Mouse (Mus musculus): ENCODE results near the gene Ifna5. TPM values are rescaled to one million over a fixed set of nuclear protein-coding genes. Genes with fewer than 3 reads are reported as not detected.
"Not testable (repeated sequence)": the region's sequence is repeated elsewhere in the genome, so short reads cannot be mapped to it uniquely, and the experiment has no call there.

Ifna5 gene
- polyA plus RNA-seq, 1 experiment from 2014 or later = not detected

DNA sequence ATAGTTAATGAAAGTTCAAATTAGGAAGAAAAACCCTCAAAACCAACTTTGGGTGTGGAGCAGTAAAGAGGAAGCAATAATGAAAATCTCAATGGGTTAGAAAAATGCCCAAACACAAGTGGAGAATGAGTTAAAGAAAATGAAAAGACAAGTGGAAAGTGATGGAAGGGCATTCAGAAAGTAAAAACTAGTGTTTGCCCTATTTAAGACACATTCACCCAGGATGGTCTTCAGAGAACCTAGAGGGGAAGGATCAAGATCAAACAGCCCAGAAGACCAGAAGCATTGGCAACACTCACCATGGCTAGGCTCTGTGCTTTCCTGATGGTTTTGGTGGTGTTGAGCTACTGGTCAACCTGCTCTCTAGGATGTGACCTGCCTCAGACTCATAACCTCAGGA lies 8.2 kb upstream of the Ifna5 start, which contains the start of gene Ifna6:
Ifna6 (plus strand) TSS at position 301 of the 400 bp plus-strand sequence.
- not testable (repeated sequence) for ATAC-seq (ENCODE audit: low read depth); H3K4me2 ChIP-seq; H3K4me1 ChIP-seq (replicated peaks); H3K27me3 ChIP-seq; H3K4me3 ChIP-seq; H3K27ac ChIP-seq (replicated peaks); H3K9me3 ChIP-seq; H3K9ac ChIP-seq; H3K36me3 ChIP-seq

DNA sequence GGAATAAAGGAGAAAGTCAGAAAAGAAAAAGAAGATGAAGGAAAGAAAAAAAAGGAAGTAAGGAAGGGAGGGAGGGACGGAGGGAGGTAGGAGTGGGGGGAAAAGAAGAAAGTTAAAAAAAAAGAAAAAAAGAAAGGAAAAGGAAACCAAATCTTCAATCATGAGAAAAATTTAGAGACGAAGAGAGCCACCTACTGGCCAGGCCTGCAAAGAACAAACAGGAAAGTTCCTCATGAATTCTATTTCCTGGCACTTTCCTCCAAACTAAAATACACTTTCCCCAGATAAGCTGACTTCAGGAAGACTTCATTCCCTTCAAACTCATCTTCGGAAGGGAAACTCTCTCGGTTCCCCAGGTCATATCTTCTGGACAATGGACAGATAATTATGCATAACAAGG lies 4.8 kb upstream of the Ifna5 start:
- no peak overlapping the region for H3K27ac ChIP-seq (replicated peaks)
- H3K27me3 ChIP-seq = no peaks in the 10 kb centered on the region
- no peak overlapping the region for H3K9ac ChIP-seq
- no peak overlapping the region for H3K4me3 ChIP-seq
- H3K4me1 ChIP-seq (replicated peaks) = no peaks in the 10 kb centered on the region
- WGBS = 24% methylated on average over 4 of the region's 4 CpGs
- ATAC-seq (ENCODE audit: low read depth) = no peak
- H3K36me3 ChIP-seq = no peaks in the 10 kb centered on the region
- no peak overlapping the region for H3K4me2 ChIP-seq
- no peaks in the 10 kb centered on the region for H3K9me3 ChIP-seq

DNA sequence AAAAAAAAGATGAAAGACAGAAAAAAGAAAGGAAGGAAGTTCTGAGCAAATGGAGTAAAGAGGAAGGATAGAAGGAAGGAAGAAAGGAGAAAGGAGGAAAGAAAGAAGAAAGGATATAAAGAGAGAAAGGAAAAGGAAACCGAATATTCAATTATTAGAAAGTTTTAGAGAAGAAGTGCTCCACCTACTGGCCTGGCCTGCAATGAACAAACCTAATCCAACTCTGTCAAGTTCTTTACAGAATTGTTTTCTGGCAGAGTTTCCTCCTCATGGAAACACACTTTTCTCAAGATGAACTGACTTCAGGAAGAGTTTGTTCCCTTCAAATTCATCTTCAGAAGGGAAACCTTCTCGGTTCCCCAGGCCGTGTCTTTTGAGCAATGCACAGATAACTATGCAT lies 3.5 kb downstream of the Ifna5 start:
- H3K9me3 ChIP-seq = no peaks in the 10 kb centered on the region
- ATAC-seq (ENCODE audit: low read depth) = no peak
- no peak overlapping the region for H3K4me2 ChIP-seq
- no peak overlapping the region for H3K9ac ChIP-seq
- H3K4me3 ChIP-seq = no peak overlapping the region
- no peak overlapping the region for H3K27ac ChIP-seq (replicated peaks)
- no peaks in the 10 kb centered on the region for H3K4me1 ChIP-seq (replicated peaks)
- H3K36me3 ChIP-seq = no peaks in the 10 kb centered on the region
- no peaks in the 10 kb centered on the region for H3K27me3 ChIP-seq
- 35% methylated on average over 3 of the region's 3 CpGs for WGBS

DNA sequence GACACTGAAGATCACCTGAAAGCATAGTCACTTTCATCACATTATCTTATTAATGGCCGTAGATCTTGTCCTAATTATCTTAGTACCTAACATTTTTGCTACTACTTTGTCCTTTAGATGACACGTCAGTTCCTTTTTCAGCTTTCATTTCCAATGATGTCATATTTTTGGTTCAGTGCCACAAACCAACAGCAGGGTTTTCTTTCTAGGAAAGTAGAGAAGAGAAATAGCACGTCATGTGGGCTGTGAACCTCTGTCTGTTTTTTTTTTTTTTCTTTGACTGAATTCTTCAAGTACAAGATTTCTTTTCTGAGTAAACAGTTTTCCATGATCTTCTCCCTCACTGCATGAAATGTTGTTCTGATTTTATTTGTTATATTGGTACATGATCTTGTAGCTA lies 4.7 kb downstream of the Ifna5 start:
- Histone ChIP-seq H3K4me2 (no peak overlapping the region), H3K4me1 (replicated peaks) (no peaks in the 10 kb centered on the region), H3K27ac (replicated peaks) (no peak overlapping the region), H3K36me3 (no peaks in the 10 kb centered on the region), H3K4me3 (no peak overlapping the region), H3K9me3 (no peaks in the 10 kb centered on the region), H3K9ac (no peak overlapping the region), H3K27me3 (no peaks in the 10 kb centered on the region)
- 84% methylated on average over 3 of the region's 3 CpGs for WGBS
- no peak for ATAC-seq (ENCODE audit: low read depth)

DNA sequence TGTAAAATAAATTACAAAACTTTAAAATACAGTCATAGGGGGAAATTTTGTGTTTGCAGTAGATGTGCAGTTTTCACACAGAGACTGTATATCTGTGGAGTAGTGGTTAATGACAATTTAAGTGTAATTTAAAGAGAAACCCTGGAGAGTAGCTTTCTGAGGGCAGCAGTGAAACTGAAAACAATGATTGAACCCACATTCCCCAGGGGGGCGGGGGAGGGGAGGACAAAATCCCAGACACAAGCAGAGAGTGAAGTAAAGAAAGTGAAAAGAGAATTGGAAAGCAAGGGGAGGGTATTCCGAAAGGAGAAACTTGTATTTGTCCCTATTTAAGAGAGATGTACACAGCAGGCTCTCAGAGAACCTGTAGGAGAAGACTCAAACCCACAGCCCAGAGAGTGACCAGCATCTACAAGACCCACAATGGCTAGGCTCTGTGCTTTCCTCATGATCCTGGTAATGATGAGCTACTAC lies 6.2 kb downstream of the Ifna5 start, which contains the start of gene Ifna4:
Ifna4 (plus strand) TSS at position 424 of the 474 bp plus-strand sequence.
- ATAC-seq (ENCODE audit: low read depth) = no peak
- Histone ChIP-seq H3K4me2 (no peak within 1 kb of the TSS), H3K4me1 (replicated peaks) (no peaks in the 10 kb centered on the region), H3K36me3 (no peaks in the 10 kb centered on the region), H3K27ac (replicated peaks) (no peak within 1 kb of the TSS), H3K27me3 (no peaks in the 10 kb centered on the region), H3K9me3 (no peaks in the 10 kb centered on the region), H3K4me3 (no peak within 1 kb of the TSS), H3K9ac (no peak within 1 kb of the TSS)
- WGBS = 39% methylated on average over 2 of the region's 2 CpGs

DNA sequence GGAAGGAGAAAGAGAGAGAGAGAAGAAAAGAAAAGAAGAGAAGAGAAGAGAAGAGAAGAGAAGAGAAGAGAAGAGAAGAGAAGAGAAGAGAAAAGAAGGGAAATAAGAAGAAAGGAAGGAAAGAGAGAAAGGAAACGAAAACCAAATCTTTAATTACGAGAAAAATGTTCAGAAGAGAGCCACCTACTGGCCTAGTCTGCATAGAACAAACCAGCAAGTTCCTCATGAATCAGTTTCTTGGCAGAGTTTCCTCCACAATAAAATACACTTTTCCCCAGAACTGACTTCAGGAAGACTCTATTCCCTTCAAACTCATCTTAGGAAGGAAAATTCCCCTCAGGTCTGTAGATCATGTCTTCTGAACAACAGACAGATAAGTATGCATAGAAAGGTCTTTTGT lies 10.0 kb downstream of the Ifna5 start:
- WGBS = 52% methylated on average over 2 of the region's 2 CpGs
- H3K9me3 ChIP-seq = no peaks in the 10 kb centered on the region
- no peak overlapping the region for H3K9ac ChIP-seq
- no peaks in the 10 kb centered on the region for H3K27me3 ChIP-seq
- H3K27ac ChIP-seq (replicated peaks) = no peak overlapping the region
- H3K4me2 ChIP-seq = no peak overlapping the region
- no peaks in the 10 kb centered on the region for H3K4me1 ChIP-seq (replicated peaks)
- no peaks in the 10 kb centered on the region for H3K36me3 ChIP-seq
- no peak for ATAC-seq (ENCODE audit: low read depth)
- no peak overlapping the region for H3K4me3 ChIP-seq

DNA sequence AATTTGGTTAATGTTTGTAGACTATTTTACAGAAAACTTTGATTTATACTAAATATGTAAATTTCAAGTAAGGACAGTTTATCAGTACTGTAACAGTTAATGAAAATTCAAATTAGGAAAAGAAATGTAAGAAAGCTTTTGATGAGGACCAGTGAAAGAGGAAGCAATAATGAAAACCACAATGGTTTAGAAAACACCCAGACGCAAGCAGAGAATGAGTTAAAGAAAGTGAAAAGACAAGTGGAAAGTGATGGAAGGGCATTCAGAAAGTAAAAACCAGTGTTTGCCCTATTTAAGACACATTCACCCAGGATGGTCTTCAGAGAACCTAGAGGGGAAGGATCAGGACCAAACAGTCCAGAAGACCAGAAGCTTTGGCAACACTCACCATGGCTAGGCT lies 14.4 kb downstream of the Ifna5 start, which contains the start of gene Ifna1:
Ifna1 (plus strand) TSS at position 390 of the 400 bp plus-strand sequence.
- H3K27me3 ChIP-seq = no peaks in the 10 kb centered on the region

DNA sequence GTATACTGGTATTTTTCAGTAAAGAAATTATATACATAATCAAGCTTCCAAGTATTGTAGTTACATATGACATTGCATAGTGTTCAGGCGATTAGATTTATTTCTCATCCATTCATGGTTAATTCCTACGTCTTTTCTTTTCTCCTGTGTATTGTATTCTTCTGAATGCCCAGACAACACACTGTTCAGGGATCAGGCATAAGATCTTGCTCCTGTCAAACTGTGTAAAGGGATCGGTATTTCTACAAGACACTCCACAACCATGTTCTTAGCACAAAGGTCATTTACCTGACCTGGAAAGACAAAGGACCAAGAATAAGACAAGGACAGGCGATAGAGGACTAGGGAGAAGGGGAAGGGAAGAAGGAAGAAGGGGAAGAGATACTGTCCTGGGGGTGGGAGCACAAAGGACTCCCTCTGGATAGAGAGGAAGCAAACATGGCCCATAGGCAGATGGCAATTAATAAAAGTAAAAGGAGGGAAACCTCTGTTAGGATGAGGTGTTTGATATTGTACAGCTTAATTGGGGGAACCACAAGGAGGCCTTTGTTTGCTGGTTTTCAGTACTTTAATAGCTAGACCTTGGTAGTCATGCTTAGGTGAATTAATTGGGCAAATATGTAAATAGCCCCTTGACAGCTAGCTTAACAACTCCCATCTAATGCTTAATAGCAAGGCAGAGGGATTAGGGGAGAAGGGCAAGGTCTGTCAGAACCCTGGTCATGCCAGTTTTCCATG lies 15.9 kb downstream of the Ifna5 start:
- no peaks in the 10 kb centered on the region for H3K4me1 ChIP-seq (replicated peaks)
- no peak overlapping the region for H3K4me3 ChIP-seq
- no peak overlapping the region for H3K9ac ChIP-seq
- no peak overlapping the region for H3K4me2 ChIP-seq
- no peak for ATAC-seq (ENCODE audit: low read depth)
- no peaks in the 10 kb centered on the region for H3K36me3 ChIP-seq
- no peak overlapping the region for H3K27ac ChIP-seq (replicated peaks)
- H3K27me3 ChIP-seq = no peaks in the 10 kb centered on the region
- WGBS = 38% methylated on average over 4 of the region's 4 CpGs
- H3K9me3 ChIP-seq = no peaks in the 10 kb centered on the region

More for the DNA sequence above, 14.4 kb downstream of the Ifna5 start, which contains the start of gene Ifna1:
- H3K9me3 ChIP-seq = no peaks in the 10 kb centered on the region
- H3K4me2 ChIP-seq = no peak within 1 kb of the TSS
- no peak within 1 kb of the TSS for H3K9ac ChIP-seq
- H3K27ac ChIP-seq (replicated peaks) = no peak within 1 kb of the TSS
- no peak for ATAC-seq (ENCODE audit: low read depth)
- 86% methylated on average over 1 of the region's 1 CpGs for WGBS
- no peaks in the 10 kb centered on the region for H3K36me3 ChIP-seq
- no peak within 1 kb of the TSS for H3K4me3 ChIP-seq
- H3K4me1 ChIP-seq (replicated peaks) = no peaks in the 10 kb centered on the region

DNA sequence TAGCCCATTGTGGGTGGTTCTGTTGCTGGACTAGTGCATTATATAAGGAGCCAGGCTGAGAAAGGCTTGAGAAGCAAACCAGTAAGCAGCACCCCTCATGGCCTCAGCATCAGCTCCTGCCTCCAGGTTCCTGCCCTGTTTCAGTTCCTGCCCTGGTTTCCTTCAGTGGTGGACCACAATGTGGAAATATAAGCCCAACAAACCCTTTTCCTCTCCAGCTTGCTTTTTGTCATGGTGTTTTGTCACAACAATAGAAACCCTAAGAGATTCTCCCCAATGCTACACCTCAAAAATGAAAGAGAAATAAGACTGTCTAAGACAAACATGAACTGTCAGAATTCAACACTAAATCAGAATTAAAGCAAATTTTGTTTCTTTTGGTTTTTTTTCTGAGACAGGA lies 23.9 kb downstream of the Ifna5 start:
- ATAC-seq (ENCODE audit: low read depth) = no peak

DNA sequence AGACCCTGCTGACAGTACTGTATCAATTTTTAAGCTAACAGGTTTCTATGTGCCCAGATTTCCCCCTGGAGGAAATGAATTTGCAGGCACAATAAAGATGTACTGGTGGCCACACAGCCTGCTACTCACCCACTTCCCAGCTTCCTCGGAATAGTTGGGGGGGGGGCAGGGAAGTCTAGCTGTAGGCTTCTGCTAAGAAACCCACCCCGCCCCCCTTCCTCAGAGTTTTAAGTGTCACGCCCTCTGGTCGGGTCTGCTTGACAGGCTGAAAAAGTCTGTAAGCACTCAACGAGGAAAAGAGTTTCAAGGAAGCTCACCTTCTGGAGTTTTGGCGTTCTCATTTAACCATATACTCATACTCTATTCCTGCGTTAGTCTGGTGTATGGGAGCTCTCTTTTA lies 28.0 kb downstream of the Ifna5 start:
- Histone ChIP-seq H3K9ac (no peak overlapping the region), H3K9me3 (no peaks in the 10 kb centered on the region), H3K27me3 (0 out of 2 replicates have a peak, but pooled peaks cover 15% of the 10 kb centered on the region), H3K4me2 (no peak overlapping the region), H3K4me1 (replicated peaks) (peaks cover 9% of the 10 kb centered on the region), H3K36me3 (no peaks in the 10 kb centered on the region), H3K4me3 (no peak overlapping the region), H3K27ac (replicated peaks) (no peak overlapping the region)
- WGBS = 15% methylated on average over 7 of the region's 7 CpGs
- ATAC-seq (ENCODE audit: low read depth) = no peak

More for the DNA sequence above, 23.9 kb downstream of the Ifna5 start:
- Histone ChIP-seq H3K4me3 (no peak overlapping the region), H3K4me2 (no peak overlapping the region), H3K36me3 (no peaks in the 10 kb centered on the region), H3K27me3 (0 out of 2 replicates have a peak, but pooled peaks cover under 1% of the 10 kb centered on the region), H3K9me3 (no peaks in the 10 kb centered on the region), H3K4me1 (replicated peaks) (no peaks in the 10 kb centered on the region), H3K9ac (no peak overlapping the region), H3K27ac (replicated peaks) (no peak overlapping the region)

DNA sequence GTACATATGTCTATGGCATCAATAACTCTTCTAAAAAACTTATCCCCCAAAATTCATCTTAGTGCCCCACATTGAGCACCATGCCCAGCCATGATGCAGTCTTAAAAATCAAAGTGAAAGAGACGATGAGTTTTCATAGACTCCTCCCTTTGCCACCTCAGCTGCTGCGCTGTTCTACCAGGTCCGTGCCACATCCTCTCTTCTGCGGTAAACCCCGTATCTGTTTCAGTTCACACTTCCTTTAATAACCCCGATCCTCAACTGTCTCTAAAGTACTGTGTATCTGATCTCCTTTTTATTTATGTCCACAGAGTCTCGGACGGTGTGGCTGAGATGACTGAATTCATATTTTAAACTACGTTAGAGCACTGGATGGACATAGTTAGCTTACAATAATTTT lies 29.3 kb downstream of the Ifna5 start:
- Histone ChIP-seq H3K27ac (replicated peaks) (no peak overlapping the region), H3K27me3 (0 out of 2 replicates have a peak, but pooled peaks cover 15% of the 10 kb centered on the region), H3K4me2 (no peak overlapping the region), H3K4me3 (no peak overlapping the region), H3K4me1 (replicated peaks) (peaks cover 12% of the 10 kb centered on the region), H3K9ac (no peak overlapping the region), H3K36me3 (no peaks in the 10 kb centered on the region), H3K9me3 (no peaks in the 10 kb centered on the region)
- WGBS = 83% methylated on average over 9 of the region's 9 CpGs
- no peak for ATAC-seq (ENCODE audit: low read depth)

DNA sequence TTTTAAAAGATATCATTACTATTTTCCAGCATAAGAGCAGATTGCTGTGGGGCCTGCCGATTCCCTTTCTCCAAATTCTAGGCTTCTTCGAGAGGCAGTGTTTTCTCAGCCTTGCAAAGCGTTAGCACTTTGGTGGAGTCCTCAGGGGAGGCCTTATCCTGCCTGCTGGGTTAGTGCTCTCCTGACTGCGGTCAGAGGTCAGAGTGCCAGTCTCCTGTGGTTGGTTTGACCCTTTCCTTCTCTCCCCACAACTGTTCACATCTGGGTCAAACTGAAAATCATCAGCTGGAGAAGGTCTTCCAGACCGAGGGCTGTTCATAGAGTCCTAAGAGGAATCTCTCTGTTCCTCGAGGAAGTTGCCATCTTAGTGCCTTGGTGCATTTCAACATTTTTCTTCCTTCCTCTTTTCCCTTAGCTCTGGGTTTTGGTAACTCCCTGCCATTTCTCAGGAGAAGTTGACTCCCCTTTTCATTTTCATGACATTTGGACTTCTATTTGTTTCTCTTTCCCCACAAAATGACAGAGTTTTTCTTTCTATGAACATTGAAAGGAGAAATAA lies 29.8 kb downstream of the Ifna5 start:
- 58% methylated on average over 6 of the region's 6 CpGs for WGBS
- H3K36me3 ChIP-seq = no peaks in the 10 kb centered on the region
- peaks cover 12% of the 10 kb centered on the region for H3K4me1 ChIP-seq (replicated peaks)

More for the DNA sequence above, 29.8 kb downstream of the Ifna5 start:
- no peak overlapping the region for H3K9ac ChIP-seq
- ATAC-seq (ENCODE audit: low read depth) = no peak
- H3K27ac ChIP-seq (replicated peaks) = no peak overlapping the region
- no peaks in the 10 kb centered on the region for H3K9me3 ChIP-seq
- H3K4me2 ChIP-seq = no peak overlapping the region
- H3K4me3 ChIP-seq = no peak overlapping the region
- H3K27me3 ChIP-seq = 0 out of 2 replicates have a peak, but pooled peaks cover 15% of the 10 kb centered on the region
